Mouse (Mus musculus) cerebellum, adult 11 months (tissue): ENCODE data around the gene Sucnr1.

ENCODE experiments used
- DNase-seq: peaks from one replicate; pipeline ENCODE4 v3.0.0; 2022

The Sucnr1 gene

GRCm38 (mm10) chr3:60111889-60112646 lies 30.4 kb downstream of the Sucnr1 start:
- DNase-seq, result no peak

GRCm38 (mm10) chr3:60114571-60114970 lies 32.9 kb downstream of the Sucnr1 start:
- DNase-seq, result no peak

- DNase-seq, result no peak
These were observed 39.8 kb downstream of the Sucnr1 start for GRCm38 (mm10) chr3:60121449-60121848.

DNA sequence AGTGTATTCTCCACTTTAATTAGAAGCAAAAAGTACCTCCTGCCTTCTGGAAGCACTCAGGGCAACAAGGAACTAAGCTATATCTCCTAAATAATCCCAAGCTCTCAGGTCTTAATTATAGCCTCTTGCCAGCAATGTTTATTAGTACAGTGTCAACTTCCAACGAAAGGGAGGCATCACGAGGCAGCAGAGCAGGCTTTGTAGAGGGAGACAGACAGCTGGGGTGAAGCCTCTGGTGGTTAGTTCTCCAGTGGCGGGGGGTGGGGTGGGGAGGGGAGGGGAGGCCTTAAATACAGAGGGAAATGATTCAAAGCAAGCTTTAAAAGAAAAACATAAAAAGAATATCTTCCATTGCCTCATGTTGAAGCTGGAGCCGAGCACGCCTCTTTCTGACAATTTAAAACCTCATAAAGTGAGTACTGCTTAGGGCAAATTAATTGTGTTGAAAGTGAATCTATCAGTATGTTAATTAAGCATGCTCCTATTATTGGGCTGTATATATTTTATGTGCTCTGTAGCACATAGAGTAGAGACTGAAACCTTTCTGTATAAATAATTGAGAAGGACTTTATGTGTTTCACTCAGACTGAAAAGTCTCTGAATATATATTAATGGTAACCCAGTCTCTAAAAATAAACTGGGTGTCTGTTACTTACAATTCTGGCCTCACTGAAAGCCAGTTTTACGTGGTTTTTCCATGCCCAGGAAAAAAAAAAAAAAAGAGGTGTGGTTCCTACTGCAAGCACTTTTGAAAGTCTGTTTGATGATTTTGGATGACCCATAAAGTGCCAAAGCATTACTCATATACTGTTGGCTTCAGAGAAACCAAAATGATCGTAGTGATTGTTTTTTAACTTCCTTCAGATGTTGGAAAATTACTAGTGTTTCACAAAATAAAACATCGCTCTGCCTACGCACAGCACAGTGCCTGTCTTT lies 42.5 kb downstream of the Sucnr1 start:
- DNase-seq, result no peak

- no peak for DNase-seq
These were observed 44.9 kb downstream of the Sucnr1 start for GRCm38 (mm10) chr3:60126564-60126963.

- DNase-seq, result no peak
These were observed 46.6 kb downstream of the Sucnr1 start for GRCm38 (mm10) chr3:60128282-60128681.

DNA sequence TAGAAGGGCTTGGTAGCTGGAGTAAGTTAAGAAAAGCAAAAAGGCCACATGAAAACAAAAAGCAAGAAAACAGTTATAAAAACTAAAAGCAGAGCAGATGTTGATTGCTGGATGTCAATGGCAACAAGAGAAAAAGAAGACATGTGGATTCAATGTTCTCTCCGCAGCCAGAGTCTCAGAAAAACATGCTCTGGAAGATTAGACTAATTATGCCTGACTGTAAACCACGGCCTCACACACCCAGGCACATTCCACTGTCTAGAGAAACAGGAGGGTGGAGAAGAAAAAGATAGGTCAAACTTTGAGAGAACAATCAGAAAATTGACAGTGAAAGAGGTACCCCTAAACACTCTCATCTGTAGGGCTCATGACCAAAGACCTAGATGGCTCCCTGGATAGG lies 54.1 kb downstream of the Sucnr1 start:
- no peak for DNase-seq
